Mouse (Mus musculus) G1E (cell line): ENCODE data around the gene Rbm47. TPM values are rescaled to one million over a fixed set of nuclear protein-coding genes. Genes with fewer than 3 reads are reported as not detected.
"Not testable (repeated sequence)": the region's sequence is repeated elsewhere in the genome, so short reads cannot be mapped to it uniquely, and the experiment has no call there.

ENCODE experiments used
- ATAC-seq: 2 replicates; pipeline ENCODE4 v1.8.0; 2016; ENCODE audit warnings: mild to moderate bottlenecking; ENCODE audit not compliant: insufficient number of reproducible peaks, poor library complexity, low FRiP score, severe bottlenecking; ENCODE audit errors: extremely low read depth
- DNase-seq: peaks from one replicate; pipeline ENCODE4 v3.0.0; 2012; ENCODE audit warnings: low spot score
- H3K27me3 ChIP-seq: 2 replicates; pipeline ENCODE4 v1.6.1; 2012; ENCODE audit warnings: mild to moderate bottlenecking, low read length, inconsistent platforms; ENCODE audit not compliant: insufficient read depth
- H3K36me3 ChIP-seq: replicated peaks from 2 replicates; pipeline ENCODE3; 2012; ENCODE audit warnings: mild to moderate bottlenecking, inconsistent platforms
- H3K4me1 ChIP-seq: 2 replicates; pipeline ENCODE4 v1.6.1; 2012; ENCODE audit warnings: low read depth, low read length, inconsistent platforms, mixed read lengths; ENCODE audit not compliant: insufficient read depth
- H3K4me3 ChIP-seq: 2 replicates; pipeline ENCODE4 v1.5.1; 2012; ENCODE audit warnings: low read depth, mild to moderate bottlenecking, inconsistent platforms, low read length, moderate library complexity, mixed read lengths
- H3K9me3 ChIP-seq: replicated peaks from 2 replicates; pipeline ENCODE4 v1.6.1; 2012; ENCODE audit warnings: inconsistent platforms
- CTCF ChIP-seq: IDR thresholded peaks from 2 replicates; pipeline ENCODE4 v1.5.1; 2012; ENCODE audit warnings: low read depth, low read length, inconsistent platforms, mixed read lengths
- GATA1 ChIP-seq: IDR thresholded peaks from 2 replicates; pipeline ENCODE4 v1.6.1; 2012; ENCODE audit warnings: borderline replicate concordance, low read length, inconsistent platforms, mixed read lengths
- GATA2 ChIP-seq: IDR thresholded peaks from 2 replicates; pipeline ENCODE4 v1.6.1; 2012; ENCODE audit warnings: low read depth, low read length, inconsistent platforms, borderline replicate concordance
- POLR2AphosphoS5 ChIP-seq: IDR thresholded peaks from 2 replicates; pipeline ENCODE4 v1.6.1; 2012; ENCODE audit warnings: low read depth, low read length, inconsistent platforms; ENCODE audit not compliant: insufficient replicate concordance
- TAL1 ChIP-seq: conservative IDR thresholded peaks from 2 replicates; pipeline ENCODE4 v1.6.1; 2012; ENCODE audit warnings: low read depth, low read length, inconsistent platforms, mixed read lengths
- polyA plus RNA-seq: library from polyadenylated mRNA; stranded (reverse); fragments of >175 nt; gene quantifications from 2 replicates; pipeline ENCODE4 v1.2.3, GENCODE M21; 2012
- total RNA-seq, 2 experiments: library from RNA; stranded (forward) in 1 of 2; stranded (reverse) in 1 of 2; fragments of 200-1000 nt in 1 of 2; fragments of >200 nt in 1 of 2; fragmentation: Nextera tagmentation in 1 of 2; gene quantifications; 2 replicates each; pipeline ENCODE4 v1.2.3; 2014 to 2017

Rbm47 gene
- total and polyA plus RNA-seq, 3 experiments: 0.05 TPM; not detected in 2

- H3K9me3 ChIP-seq: peaks cover 43% of the 10 kb centered on the region
- no peak for TF ChIP-seq GATA1
- no peak for TF ChIP-seq CTCF
- no peak for TF ChIP-seq TAL1
- no peak for TF ChIP-seq GATA2
- no peak for TF ChIP-seq POLR2AphosphoS5
- ATAC-seq (no peak), DNase-seq (no peak)
- H3K36me3 ChIP-seq: no peaks in the 10 kb centered on the region
- no peak overlapping the region for H3K4me3 ChIP-seq
- H3K4me1 ChIP-seq: no peaks in the 10 kb centered on the region
- no peaks in the 10 kb centered on the region for H3K27me3 ChIP-seq
Observed at GRCm38 (mm10) chr5:66190481-66191184, 17.7 kb upstream of the Rbm47 start.

- not testable (repeated sequence) for H3K36me3 ChIP-seq, H3K27me3 ChIP-seq, DNase-seq, H3K4me1 ChIP-seq, ATAC-seq, H3K4me3 ChIP-seq
- H3K9me3 ChIP-seq: peaks cover 49% of the 10 kb centered on the region
Observed at GRCm38 (mm10) chr5:66188591-66188990, 15.7 kb upstream of the Rbm47 start.

GRCm38 (mm10) chr5:66182156-66182555, 9.2 kb upstream of the Rbm47 start:
- ATAC-seq: no peak
- H3K4me3 ChIP-seq: no peak overlapping the region
- no peaks in the 10 kb centered on the region for H3K27me3 ChIP-seq
- no peaks in the 10 kb centered on the region for H3K36me3 ChIP-seq
- H3K4me1 ChIP-seq: no peaks in the 10 kb centered on the region
- no peak for DNase-seq
- TF ChIP-seq CTCF (no peak), GATA2 (no peak), TAL1 (no peak), GATA1 (no peak), POLR2AphosphoS5 (no peak)
- H3K9me3 ChIP-seq: peaks cover 41% of the 10 kb centered on the region

- no peak overlapping the region for H3K4me3 ChIP-seq
- no peaks in the 10 kb centered on the region for H3K36me3 ChIP-seq
- H3K27me3 ChIP-seq: no peaks in the 10 kb centered on the region
- H3K4me1 ChIP-seq: no peaks in the 10 kb centered on the region
- ATAC-seq (no peak), DNase-seq (no peak)
- TF ChIP-seq POLR2AphosphoS5: no peak
- TF ChIP-seq GATA1: no peak
- TF ChIP-seq CTCF: no peak
- no peak for TF ChIP-seq TAL1
- H3K9me3 ChIP-seq: peaks cover 42% of the 10 kb centered on the region
Observed at GRCm38 (mm10) chr5:66174160-66174837, 1.4 kb upstream of the Rbm47 start.

- Histone ChIP-seq H3K36me3 (no peaks in the 10 kb centered on the region), H3K27me3 (no peaks in the 10 kb centered on the region), H3K4me3 (no peak overlapping the region), H3K9me3 (peaks cover 53% of the 10 kb centered on the region), H3K4me1 (no peaks in the 10 kb centered on the region)
- ATAC-seq: no peak
- TF ChIP-seq GATA1 (no peak), GATA2 (no peak), POLR2AphosphoS5 (no peak), TAL1 (no peak), CTCF (no peak)
- no peak for DNase-seq
Observed at GRCm38 (mm10) chr5:66170591-66170990, 2.3 kb downstream of the Rbm47 start.

- Histone ChIP-seq H3K9me3 (peaks cover 52% of the 10 kb centered on the region), H3K4me1 (no peaks in the 10 kb centered on the region), H3K36me3 (no peaks in the 10 kb centered on the region), H3K27me3 (no peaks in the 10 kb centered on the region), H3K4me3 (no peak overlapping the region)
- DNase-seq: no peak
- ATAC-seq: no peak
- TF ChIP-seq GATA2: no peak
- TF ChIP-seq CTCF: no peak
- no peak for TF ChIP-seq POLR2AphosphoS5
- TF ChIP-seq GATA1: no peak
- no peak for TF ChIP-seq TAL1
Observed at GRCm38 (mm10) chr5:66169099-66169485, 3.8 kb downstream of the Rbm47 start.
